Mouse (Mus musculus) embryonic facial prominence, embryonic 11.5 days (tissue): ENCODE results near the gene Scpep1. TPM values are rescaled to one million over a fixed set of nuclear protein-coding genes. Genes with fewer than 3 reads are reported as not detected.

Source experiments
- ATAC-seq: fragments of 200-750 bp; cut with Nextera tagmentation; replicated peaks from 2 replicates; pipeline ENCODE4 v1.8.0; 2017; ENCODE audit warnings: low read depth; ENCODE audit not compliant: insufficient number of reproducible peaks, low FRiP score, low TSS enrichment
- DNase-seq: peaks from one replicate; pipeline ENCODE4 v3.0.0-alpha.2; 2015; ENCODE audit warnings: low spot score
- H3K27ac ChIP-seq: fragments of 300-500 bp; sonication (generic); replicated peaks from 2 replicates; pipeline ENCODE4 v1.5.1; 2014; ENCODE audit warnings: mild to moderate bottlenecking, low read depth, low read length, control low read depth
- H3K27me3 ChIP-seq: fragments of 300-500 bp; sonication (generic); 2 replicates; pipeline ENCODE4 v1.6.1; 2014; ENCODE audit warnings: mild to moderate bottlenecking, low read length, moderate library complexity, mixed read lengths; ENCODE audit not compliant: control insufficient read depth, insufficient read depth
- H3K36me3 ChIP-seq: fragments of 300-500 bp; sonication (generic); replicated peaks from 2 replicates; pipeline ENCODE4 v1.6.1; 2014; ENCODE audit warnings: low read depth, mild to moderate bottlenecking, low read length, moderate library complexity, mixed read lengths; ENCODE audit not compliant: control insufficient read depth, insufficient read depth
- H3K4me1 ChIP-seq: fragments of 300-500 bp; sonication (generic); 2 replicates; pipeline ENCODE4 v1.6.1; 2014; ENCODE audit warnings: low read length, mixed read lengths; ENCODE audit not compliant: control insufficient read depth, insufficient read depth
- H3K4me2 ChIP-seq: fragments of 300-500 bp; sonication (generic); 2 replicates; pipeline ENCODE4 v1.6.1; 2014; ENCODE audit warnings: low read depth, mild to moderate bottlenecking, control low read depth, low read length, moderate library complexity
- H3K4me3 ChIP-seq: fragments of 300-500 bp; sonication (generic); 2 replicates; pipeline ENCODE4 v1.5.1; 2014; ENCODE audit warnings: low read depth, low read length, control low read depth
- H3K9ac ChIP-seq: fragments of 300-500 bp; sonication (generic); replicated peaks from 2 replicates; pipeline ENCODE4 v1.6.1; 2014; ENCODE audit warnings: mild to moderate bottlenecking, control low read depth, low read length
- H3K9me3 ChIP-seq: fragments of 300-500 bp; sonication (generic); replicated peaks from 2 replicates; pipeline ENCODE4 v1.6.1; 2016; ENCODE audit warnings: mild to moderate bottlenecking, low read length, inconsistent platforms, mixed read lengths; ENCODE audit not compliant: control insufficient read depth
- WGBS: fragments of 180-500 bp; shearing (Covaris S2); extraction: QIAGEN DNeasy Blood & Tissue Kit; methylation state at CpG from one replicate; pipeline ENCODE4 v1.1.7; 2014; 5-methylcytosine and 5-hydroxymethylcytosine counted together
- polyA plus RNA-seq: library from polyadenylated mRNA; unstranded; fragments of >200 nt; fragmentation: Nextera tagmentation; extraction: Ambion mirVana; gene quantifications from 2 replicates; pipeline ENCODE4 v1.2.1, GENCODE M21; 2014

Gene Scpep1
- polyA plus RNA-seq, 1 experiment from 2014 or later: 84.3 TPM

DNA sequence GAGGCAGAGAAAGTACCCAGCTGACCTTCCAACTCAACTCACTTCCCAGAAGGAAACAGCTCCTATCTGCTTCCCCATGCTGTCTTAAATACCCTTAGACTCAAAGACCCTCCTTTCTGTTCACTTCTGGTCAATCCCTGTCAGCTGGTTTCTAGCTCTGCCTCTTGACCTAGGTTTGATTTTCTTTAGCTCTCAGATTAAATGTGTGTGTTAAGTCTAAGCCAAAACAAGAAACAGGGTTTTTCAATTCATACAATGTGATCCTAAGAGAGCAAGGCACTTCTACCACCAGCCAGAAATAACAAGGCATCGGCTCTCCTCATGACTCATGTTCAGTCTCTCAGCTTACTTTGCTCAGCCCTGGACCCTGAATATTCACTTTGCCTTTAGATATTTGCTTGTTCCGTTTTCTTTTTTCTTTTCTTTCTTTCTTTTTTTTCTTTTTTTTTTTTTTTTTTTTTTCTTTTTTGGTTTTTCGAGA is 11.7 kb upstream of the Scpep1 start, which contains the start of gene Elobl:
Elobl (minus strand) TSS at position 51 of the 481 bp plus-strand sequence.
- DNase-seq (no peak), ATAC-seq (no peak)
- WGBS: 92% methylated on average over 2 of the region's 3 CpGs
- Histone ChIP-seq H3K9ac (no peak within 1 kb of the TSS), H3K36me3 (no peaks in the 10 kb centered on the region), H3K4me2 (no peak within 1 kb of the TSS), H3K9me3 (no peaks in the 10 kb centered on the region), H3K27me3 (no peaks in the 10 kb centered on the region), H3K4me1 (no peaks in the 10 kb centered on the region), H3K4me3 (no peak within 1 kb of the TSS), H3K27ac (no peak within 1 kb of the TSS)

DNA sequence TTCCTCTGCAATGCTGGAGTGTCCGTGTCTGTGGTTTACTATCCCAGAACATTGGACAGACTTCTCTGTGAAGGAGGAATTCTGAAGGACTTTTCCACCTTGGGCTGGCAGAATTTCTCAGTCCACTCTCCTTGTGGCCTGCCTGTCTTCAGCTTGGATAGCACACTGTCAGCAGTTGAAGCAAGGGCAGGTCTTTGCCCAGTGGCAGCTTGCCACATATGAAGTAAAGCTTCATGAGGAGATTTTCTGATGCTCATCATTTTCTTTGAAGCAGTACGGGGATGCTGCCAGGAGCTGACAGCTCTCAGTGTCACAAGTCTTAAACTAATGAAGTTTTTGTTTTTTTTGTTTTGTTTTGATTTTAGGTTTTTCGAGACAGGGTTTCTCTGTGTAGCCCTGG is 3.6 kb upstream of the Scpep1 start:
- no peak overlapping the region for H3K4me3 ChIP-seq
- H3K4me1 ChIP-seq: no peaks in the 10 kb centered on the region
- 77% methylated on average over 3 of the region's 3 CpGs for WGBS
- H3K9ac ChIP-seq: no peak overlapping the region
- no peak for DNase-seq
- H3K4me2 ChIP-seq: no peak overlapping the region
- H3K9me3 ChIP-seq: no peaks in the 10 kb centered on the region
- ATAC-seq: no peak
- no peaks in the 10 kb centered on the region for H3K36me3 ChIP-seq
- no peaks in the 10 kb centered on the region for H3K27me3 ChIP-seq
- no peak overlapping the region for H3K27ac ChIP-seq

DNA sequence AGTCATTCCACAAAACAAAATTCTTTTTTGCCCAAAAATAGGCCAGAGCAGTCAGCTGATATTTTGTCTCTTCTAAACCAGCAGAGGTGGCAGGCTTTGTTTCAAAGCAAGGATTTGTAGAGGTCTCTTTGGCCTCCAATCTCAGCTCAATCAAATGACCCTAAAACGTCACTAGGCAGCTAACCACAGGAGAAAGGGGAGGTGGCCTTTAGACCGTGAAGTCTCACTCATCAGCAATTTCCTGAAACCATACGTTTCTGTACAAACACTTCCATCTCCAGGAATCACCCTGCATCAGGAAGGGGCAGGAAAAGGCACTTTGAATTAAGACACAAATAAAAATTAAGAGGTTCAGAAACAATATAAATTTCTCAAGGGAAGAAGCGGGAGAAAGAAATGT is 462 bp downstream of the Scpep1 start:
- Histone ChIP-seq H3K9ac (peak overlapping the region; percentile 58), H3K4me3 (peak overlapping the region; percentile 43), H3K36me3 (no peaks in the 10 kb centered on the region), H3K27me3 (no peaks in the 10 kb centered on the region), H3K4me2 (peak overlapping the region; percentile 32), H3K27ac (0 out of 2 replicates have a peak overlapping the region, but pooled peaks have one; percentile 22), H3K9me3 (no peaks in the 10 kb centered on the region), H3K4me1 (no peaks in the 10 kb centered on the region)
- 0 out of 2 replicates have a peak, but pooled peaks have one; percentile 20 for ATAC-seq
- DNase-seq: peak; percentile 71
- WGBS: 2% methylated on average over 4 of the region's 4 CpGs

DNA sequence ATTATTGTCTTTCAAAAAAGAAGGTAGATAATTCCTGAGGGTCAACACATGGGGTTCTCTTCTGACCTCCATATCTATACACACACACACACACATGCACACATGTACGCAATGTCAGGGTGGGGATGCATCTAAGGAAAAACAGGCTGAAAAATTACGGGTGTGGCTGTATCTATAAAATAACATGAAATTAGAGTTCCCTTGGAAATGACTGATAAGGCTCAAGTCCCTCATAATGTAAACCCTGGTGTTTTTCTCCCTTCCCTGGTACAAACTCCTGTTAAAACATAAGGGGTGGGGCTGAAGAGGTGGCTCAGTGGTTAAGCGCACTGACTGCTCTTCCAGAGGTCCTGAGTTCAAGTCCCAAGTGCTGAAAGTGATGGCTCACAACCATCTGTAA is 1.7 kb downstream of the Scpep1 start:
- no peaks in the 10 kb centered on the region for H3K36me3 ChIP-seq
- no peaks in the 10 kb centered on the region for H3K4me1 ChIP-seq
- H3K4me3 ChIP-seq: no peak overlapping the region
- WGBS: 90% methylated on average over 3 of the region's 3 CpGs
- H3K27ac ChIP-seq: no peak overlapping the region
- no peak for ATAC-seq
- DNase-seq: no peak
- no peaks in the 10 kb centered on the region for H3K27me3 ChIP-seq
- H3K4me2 ChIP-seq: no peak overlapping the region
- H3K9ac ChIP-seq: no peak overlapping the region
- no peaks in the 10 kb centered on the region for H3K9me3 ChIP-seq

DNA sequence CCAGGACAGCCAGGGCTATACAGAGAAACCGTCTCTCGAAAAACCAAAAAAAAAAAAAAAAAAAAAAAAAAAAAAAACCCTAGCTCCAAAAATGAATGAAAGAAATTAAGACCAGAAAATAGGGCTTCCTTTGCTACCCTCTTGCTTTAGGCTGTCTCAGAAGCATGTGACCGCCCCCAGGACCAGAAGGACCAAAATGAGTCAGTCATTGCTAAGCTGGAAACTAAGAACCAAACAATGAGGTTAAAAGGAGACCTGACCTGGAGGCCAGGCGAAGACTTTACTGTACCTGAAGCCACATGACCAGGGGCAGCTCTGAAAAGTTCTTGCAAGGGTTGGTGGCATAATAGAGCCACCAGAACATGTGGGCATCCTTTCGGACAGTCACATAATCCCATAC is 3.1 kb downstream of the Scpep1 start:
- no peak overlapping the region for H3K4me2 ChIP-seq
- no peaks in the 10 kb centered on the region for H3K9me3 ChIP-seq
- DNase-seq (no peak), ATAC-seq (no peak)
- no peaks in the 10 kb centered on the region for H3K36me3 ChIP-seq
- H3K4me3 ChIP-seq: no peak overlapping the region
- no peaks in the 10 kb centered on the region for H3K27me3 ChIP-seq
- H3K9ac ChIP-seq: no peak overlapping the region
- WGBS: 94% methylated on average over 5 of the region's 5 CpGs
- no peaks in the 10 kb centered on the region for H3K4me1 ChIP-seq
- no peak overlapping the region for H3K27ac ChIP-seq

DNA sequence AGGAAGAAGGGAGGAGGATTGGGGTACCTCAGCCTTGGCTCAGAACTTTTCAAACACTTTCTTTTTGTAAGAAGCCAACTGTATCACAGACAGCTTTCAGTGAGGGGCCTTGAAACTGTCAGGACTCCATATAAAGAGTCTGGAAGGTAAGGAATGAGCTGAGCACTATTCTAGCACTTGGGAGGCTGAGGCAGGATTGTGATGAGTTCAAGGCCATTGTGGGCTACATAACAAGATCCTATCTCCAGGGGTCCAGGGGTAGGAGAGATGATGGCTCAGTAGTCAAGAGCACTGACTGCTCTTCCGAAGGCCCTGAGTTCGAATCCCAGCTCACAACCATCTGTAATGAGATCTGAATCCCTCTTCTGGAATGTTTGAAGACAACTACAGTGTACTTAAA is 3.7 kb downstream of the Scpep1 start:
- Histone ChIP-seq H3K4me3 (no peak overlapping the region), H3K4me1 (no peaks in the 10 kb centered on the region), H3K9ac (no peak overlapping the region), H3K27me3 (no peaks in the 10 kb centered on the region), H3K36me3 (peaks cover 3% of the 10 kb centered on the region), H3K4me2 (no peak overlapping the region), H3K9me3 (no peaks in the 10 kb centered on the region), H3K27ac (no peak overlapping the region)
- no peak for DNase-seq
- ATAC-seq: no peak
- WGBS: 87% methylated on average over 2 of the region's 2 CpGs

DNA sequence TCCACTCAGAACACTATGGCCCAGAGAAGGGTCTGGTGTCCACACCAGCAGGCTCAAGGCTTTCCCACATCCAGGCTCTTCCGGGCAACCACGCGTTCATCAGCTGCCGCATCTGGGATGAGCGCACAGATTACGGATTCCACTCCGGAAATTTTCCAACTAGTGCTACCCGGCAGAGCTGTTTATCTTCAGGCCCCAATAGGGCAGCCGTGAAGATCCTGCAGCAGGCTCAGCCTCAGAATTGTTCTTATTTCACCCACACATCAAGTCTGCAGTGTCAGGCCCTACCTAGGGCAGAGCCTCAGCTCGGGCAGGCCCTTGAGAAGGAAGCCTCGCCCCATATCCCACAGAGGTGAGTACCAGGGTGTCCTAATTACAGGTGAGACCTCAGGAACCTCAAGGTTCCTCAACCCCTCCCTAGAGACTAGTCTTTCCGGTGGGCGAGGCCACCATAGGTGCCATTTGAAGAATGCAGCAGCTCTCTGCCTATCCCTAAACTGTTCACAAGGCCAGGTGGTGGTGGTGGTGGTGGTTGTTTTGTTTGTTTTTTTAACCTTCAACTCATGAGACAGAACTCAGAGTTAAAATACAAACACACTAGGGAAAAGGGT is 4.5 kb downstream of the Scpep1 start:
- no peak overlapping the region for H3K27ac ChIP-seq
- H3K9me3 ChIP-seq: no peaks in the 10 kb centered on the region
- H3K9ac ChIP-seq: no peak overlapping the region; the same call in 1 of the 2 replicates
- 89% methylated on average over 13 of the region's 13 CpGs for WGBS
- H3K4me1 ChIP-seq: no peaks in the 10 kb centered on the region
- H3K4me2 ChIP-seq: no peak overlapping the region
- DNase-seq (no peak), ATAC-seq (no peak)
- H3K4me3 ChIP-seq: no peak overlapping the region
- H3K36me3 ChIP-seq: peaks cover 3% of the 10 kb centered on the region
- no peaks in the 10 kb centered on the region for H3K27me3 ChIP-seq

DNA sequence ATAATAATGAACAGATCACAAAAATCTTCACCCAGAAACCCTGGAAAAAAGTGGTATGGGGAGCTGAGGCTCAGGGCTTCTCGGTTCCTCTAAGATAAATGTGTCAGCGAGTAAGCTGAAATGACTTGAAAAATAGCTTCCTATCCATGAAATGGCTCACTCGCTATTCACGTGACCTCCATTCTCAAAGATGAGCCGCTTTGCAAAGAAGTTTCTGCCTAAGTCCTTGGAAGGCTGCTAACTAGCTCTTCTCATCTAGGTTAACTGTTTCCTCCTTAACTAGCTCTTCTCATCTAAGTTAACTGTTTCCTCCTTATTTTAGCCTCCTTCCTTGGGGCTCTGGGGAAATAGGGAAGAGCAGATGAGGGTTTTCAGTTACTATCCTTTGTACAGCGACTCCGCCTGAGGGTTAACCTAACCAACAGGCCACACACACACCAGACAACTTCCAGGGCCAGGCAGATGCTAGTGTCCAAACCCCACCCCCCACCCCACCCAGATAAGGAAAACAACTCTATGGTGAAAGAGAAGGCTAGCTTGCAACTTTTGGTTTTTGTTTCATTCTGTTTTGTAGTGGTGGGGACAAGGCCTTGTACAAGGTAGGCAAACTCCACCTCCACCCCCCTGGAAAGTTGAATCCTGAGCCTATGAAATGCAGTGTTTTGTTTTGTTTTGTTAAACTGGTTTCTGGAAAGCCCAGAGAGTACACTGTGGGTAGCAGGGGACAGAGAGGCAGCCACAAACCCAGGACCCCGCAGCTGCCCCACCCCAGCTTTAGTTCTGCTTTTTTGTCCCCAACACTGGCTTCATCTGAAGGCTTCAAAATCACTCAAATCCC is 5.2 kb downstream of the Scpep1 start:
- no peak for ATAC-seq
- H3K27ac ChIP-seq: no peak overlapping the region
- H3K36me3 ChIP-seq: peaks cover 3% of the 10 kb centered on the region
- no peaks in the 10 kb centered on the region for H3K9me3 ChIP-seq
- 82% methylated on average over 8 of the region's 8 CpGs for WGBS
- no peak overlapping the region for H3K4me2 ChIP-seq
- H3K27me3 ChIP-seq: no peaks in the 10 kb centered on the region
- no peak overlapping the region; the same call in 1 of the 2 replicates for H3K9ac ChIP-seq
- H3K4me1 ChIP-seq: no peaks in the 10 kb centered on the region
- no peak for DNase-seq
- no peak overlapping the region for H3K4me3 ChIP-seq
